Mouse (Mus musculus) limb, embryonic 13.5 days (tissue): ENCODE measurements at regions not wholly inside any gene's neighbourhood (a gene's known extent, or its start where the extent isn't known, plus 50 kb on each side); places are given as distances from the start of the nearest gene placed in this dataset.

Experiments used
- ATAC-seq: fragments of 200-750 bp; cut with Nextera tagmentation; 2 replicates; pipeline ENCODE4 v1.8.0; 2017; ENCODE audit warnings: low read depth, moderate number of reproducible peaks, moderate TSS enrichment; ENCODE audit not compliant: low FRiP score
- H3K27ac ChIP-seq: fragments of 300-500 bp; sonication (generic); 2 replicates; pipeline ENCODE4 v1.5.1; 2015; ENCODE audit warnings: inconsistent platforms, mild to moderate bottlenecking, moderate library complexity
- H3K27me3 ChIP-seq: fragments of 300-500 bp; sonication (generic); 2 replicates; pipeline ENCODE4 v1.6.1; 2015; ENCODE audit warnings: mild to moderate bottlenecking, inconsistent platforms
- H3K36me3 ChIP-seq: fragments of 300-500 bp; sonication (generic); 2 replicates; pipeline ENCODE4 v1.6.1; 2015; ENCODE audit warnings: inconsistent platforms, mild to moderate bottlenecking, moderate library complexity
- H3K4me1 ChIP-seq: fragments of 300-500 bp; sonication (generic); 2 replicates; pipeline ENCODE4 v1.6.1; 2015; ENCODE audit warnings: inconsistent platforms
- H3K4me2 ChIP-seq: fragments of 300-500 bp; sonication (generic); replicated peaks from 2 replicates; pipeline ENCODE4 v1.6.1; 2015; ENCODE audit warnings: inconsistent platforms, mild to moderate bottlenecking, moderate library complexity
- H3K4me3 ChIP-seq: fragments of 300-500 bp; sonication (generic); 2 replicates; pipeline ENCODE4 v1.5.1; 2015; ENCODE audit warnings: moderate library complexity, mild to moderate bottlenecking, inconsistent platforms
- H3K9ac ChIP-seq: fragments of 300-500 bp; sonication (generic); 2 replicates; pipeline ENCODE4 v1.6.1; 2015; ENCODE audit warnings: mild to moderate bottlenecking, inconsistent platforms
- H3K9me3 ChIP-seq: fragments of 300-500 bp; sonication (generic); 2 replicates; pipeline ENCODE4 v1.6.1; 2016; ENCODE audit warnings: inconsistent platforms
- WGBS: fragments of 180-500 bp; shearing (Covaris S2); methylation state at CpG from one replicate; pipeline ENCODE4 v1.1.7; 2015; 5-methylcytosine and 5-hydroxymethylcytosine counted together

DNA sequence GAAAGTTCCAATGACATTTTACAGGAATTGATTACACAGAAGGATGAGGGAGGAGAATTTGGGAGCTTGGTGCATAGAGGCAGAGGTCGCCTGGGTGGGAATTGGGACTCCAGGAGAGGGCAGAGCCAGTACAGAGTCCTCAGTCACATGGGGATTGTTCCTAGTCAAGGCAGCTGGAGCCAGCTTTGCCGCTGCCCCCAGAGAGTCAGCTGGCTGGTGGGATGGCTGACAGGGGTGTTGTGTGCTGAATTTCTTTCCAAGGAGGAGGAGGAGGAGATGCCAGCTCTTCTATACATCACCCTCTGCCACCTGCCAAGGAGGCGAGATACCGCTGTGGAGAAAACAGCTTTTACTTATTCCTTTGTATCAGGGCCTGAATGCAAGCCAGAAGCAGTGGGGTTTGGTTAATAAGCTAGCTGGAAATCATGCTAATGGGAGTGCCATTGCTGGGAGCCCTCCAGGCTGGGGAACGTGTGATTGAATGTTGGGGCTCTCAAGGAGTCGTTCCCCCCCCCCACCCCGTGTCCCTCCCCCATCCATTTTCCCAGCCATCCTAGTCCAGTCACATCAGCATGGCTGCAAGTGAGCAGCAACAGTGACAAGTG, 78.8 kb upstream of the Dlx2 start:
- H3K4me3 ChIP-seq = no peak overlapping the region
- no peak for ATAC-seq
- no peak overlapping the region for H3K27ac ChIP-seq
- H3K9ac ChIP-seq = no peak overlapping the region
- peaks cover 21% of the 10 kb centered on the region for H3K27me3 ChIP-seq
- WGBS = 66% methylated on average over 7 of the region's 7 CpGs
- H3K4me1 ChIP-seq = peaks cover 25% of the 10 kb centered on the region
- no peak overlapping the region for H3K4me2 ChIP-seq
- H3K9me3 ChIP-seq = no peaks in the 10 kb centered on the region; the same call in 1 of the 2 replicates
- H3K36me3 ChIP-seq = no peaks in the 10 kb centered on the region

DNA sequence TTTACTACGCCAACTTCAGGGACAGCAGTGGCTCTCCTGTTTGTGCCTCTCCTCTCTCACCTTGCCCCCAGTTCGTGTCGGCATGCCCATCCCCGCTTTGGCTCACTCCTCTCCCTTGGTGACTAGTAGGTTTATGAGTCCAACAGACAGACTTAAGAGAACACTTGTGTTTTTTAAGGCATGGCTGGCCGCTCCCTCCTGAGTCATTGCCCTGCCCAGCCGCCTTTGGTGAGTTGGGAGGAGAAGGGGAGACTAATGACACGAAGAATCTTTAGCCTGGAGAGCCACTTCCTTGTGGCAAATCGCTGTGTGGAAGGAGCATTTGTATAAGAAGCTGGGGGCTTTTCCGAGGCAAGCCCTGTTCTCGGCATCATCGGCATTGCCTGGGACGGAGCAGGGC, 79.8 kb upstream of the Dlx2 start:
- Histone ChIP-seq H3K27ac (no peak overlapping the region), H3K9me3 (no peaks in the 10 kb centered on the region), H3K4me1 (peaks cover 25% of the 10 kb centered on the region), H3K9ac (no peak overlapping the region), H3K27me3 (peaks cover 23% of the 10 kb centered on the region), H3K4me3 (no peak overlapping the region), H3K4me2 (no peak overlapping the region), H3K36me3 (no peaks in the 10 kb centered on the region)
- WGBS = 62% methylated on average over 12 of the region's 12 CpGs
- ATAC-seq = no peak

DNA sequence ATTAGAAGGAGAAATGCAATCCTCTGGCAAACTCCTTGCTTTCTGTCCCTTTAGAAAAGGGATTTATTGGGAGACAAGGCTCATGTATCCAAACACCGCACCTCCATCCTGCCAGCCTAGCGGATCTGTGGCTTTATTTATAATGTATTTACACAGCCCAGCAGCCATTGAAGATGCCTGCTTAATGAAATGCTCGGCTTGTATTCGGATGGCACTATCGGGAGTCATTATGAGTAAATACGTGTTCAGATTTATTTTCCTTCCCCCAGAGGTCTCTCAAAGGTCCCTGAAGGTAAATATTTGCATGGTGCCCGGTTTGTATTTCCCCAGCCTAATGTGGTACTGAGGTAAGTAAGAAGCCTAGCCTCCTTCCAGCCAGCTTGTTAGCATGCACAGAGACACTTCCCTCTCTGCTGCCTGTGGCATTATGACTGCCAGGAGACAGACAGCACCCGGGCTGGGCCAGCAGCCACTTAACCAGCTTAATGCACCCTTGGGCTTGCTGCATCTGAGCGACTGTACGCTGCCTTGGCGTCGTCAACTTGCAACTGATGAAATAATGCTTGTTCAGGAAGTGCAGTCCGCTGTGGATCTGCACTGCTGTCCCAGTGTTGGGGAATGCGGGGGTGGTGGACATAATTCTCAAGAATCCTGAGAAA, 80.7 kb upstream of the Dlx2 start:
- WGBS = 50% methylated on average over 14 of the region's 14 CpGs
- Histone ChIP-seq H3K36me3 (no peaks in the 10 kb centered on the region), H3K9ac (no peak overlapping the region), H3K4me2 (no peak overlapping the region), H3K4me1 (peaks cover 25% of the 10 kb centered on the region), H3K27me3 (peaks cover 23% of the 10 kb centered on the region), H3K27ac (no peak overlapping the region), H3K9me3 (no peaks in the 10 kb centered on the region), H3K4me3 (no peak overlapping the region)
- ATAC-seq = no peak

- Histone ChIP-seq H3K4me3 (peak overlapping the region; percentile 46), H3K9ac (0 out of 2 replicates have a peak overlapping the region, but pooled peaks have one; percentile 58), H3K4me1 (peaks cover 25% of the 10 kb centered on the region), H3K9me3 (no peaks in the 10 kb centered on the region), H3K27ac (no peak overlapping the region), H3K27me3 (peaks cover 23% of the 10 kb centered on the region), H3K36me3 (no peaks in the 10 kb centered on the region), H3K4me2 (peak overlapping the region; percentile 86)
- ATAC-seq = no peak
- 18% methylated on average over 7 of the region's 7 CpGs for WGBS
Observed at GRCm38 (mm10) chr2:71628821-71629220, 82.3 kb upstream of the Dlx2 start.

GRCm38 (mm10) chr2:71629301-71630142, 83.0 kb upstream of the Dlx2 start:
- peak overlapping the region; percentile 58 for H3K9ac ChIP-seq
- H3K27ac ChIP-seq = no peak overlapping the region
- no peaks in the 10 kb centered on the region for H3K36me3 ChIP-seq
- H3K4me2 ChIP-seq = peak overlapping the region; percentile 86
- no peaks in the 10 kb centered on the region for H3K9me3 ChIP-seq
- ATAC-seq = 0 out of 2 replicates have a peak, but pooled peaks have one; percentile 57
- H3K27me3 ChIP-seq = peaks cover 23% of the 10 kb centered on the region
- peaks cover 25% of the 10 kb centered on the region for H3K4me1 ChIP-seq
- WGBS = under 1% methylated on average over 43 of the region's 43 CpGs
- H3K4me3 ChIP-seq = peak overlapping the region; percentile 46

GRCm38 (mm10) chr2:71630143-71630463, 83.5 kb upstream of the Dlx2 start:
- no peak for ATAC-seq

DNA sequence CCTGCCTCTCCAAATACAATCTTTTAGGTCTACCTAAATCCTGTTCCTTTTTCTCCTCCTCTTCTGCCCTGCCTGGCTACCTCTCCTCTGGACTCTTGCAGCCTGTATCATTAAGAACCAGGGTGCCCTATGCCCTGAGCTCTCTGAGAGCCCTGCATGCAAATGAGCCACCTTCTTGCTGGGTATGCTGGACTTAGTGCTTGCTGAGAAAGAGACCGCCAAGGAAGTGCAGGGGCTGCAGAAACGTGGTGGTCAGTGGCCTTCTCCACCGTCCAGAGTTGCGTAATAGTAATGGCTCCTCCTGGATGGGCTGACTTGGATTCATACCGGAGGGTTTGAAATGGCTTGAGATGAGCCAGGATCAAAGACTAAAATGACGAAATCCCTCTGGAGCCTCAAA, 86.9 kb upstream of the Dlx2 start:
- Histone ChIP-seq H3K27me3 (peaks cover 12% of the 10 kb centered on the region), H3K27ac (no peak overlapping the region), H3K4me1 (peaks cover 17% of the 10 kb centered on the region), H3K36me3 (no peaks in the 10 kb centered on the region), H3K4me2 (no peak overlapping the region), H3K4me3 (no peak overlapping the region), H3K9ac (no peak overlapping the region), H3K9me3 (no peaks in the 10 kb centered on the region)
- 70% methylated on average over 6 of the region's 6 CpGs for WGBS
- ATAC-seq = no peak

More at GRCm38 (mm10) chr2:71630143-71630463, 83.5 kb upstream of the Dlx2 start:
- peak overlapping the region; percentile 46 for H3K4me3 ChIP-seq
- 12% methylated on average over 3 of the region's 3 CpGs for WGBS
- H3K9me3 ChIP-seq = no peaks in the 10 kb centered on the region
- H3K4me2 ChIP-seq = peak overlapping the region; percentile 86
- H3K4me1 ChIP-seq = peaks cover 25% of the 10 kb centered on the region
- peak overlapping the region; percentile 58; the same call in 1 of the 2 replicates for H3K9ac ChIP-seq
- H3K27ac ChIP-seq = no peak overlapping the region
- peaks cover 23% of the 10 kb centered on the region for H3K27me3 ChIP-seq
- no peaks in the 10 kb centered on the region for H3K36me3 ChIP-seq

DNA sequence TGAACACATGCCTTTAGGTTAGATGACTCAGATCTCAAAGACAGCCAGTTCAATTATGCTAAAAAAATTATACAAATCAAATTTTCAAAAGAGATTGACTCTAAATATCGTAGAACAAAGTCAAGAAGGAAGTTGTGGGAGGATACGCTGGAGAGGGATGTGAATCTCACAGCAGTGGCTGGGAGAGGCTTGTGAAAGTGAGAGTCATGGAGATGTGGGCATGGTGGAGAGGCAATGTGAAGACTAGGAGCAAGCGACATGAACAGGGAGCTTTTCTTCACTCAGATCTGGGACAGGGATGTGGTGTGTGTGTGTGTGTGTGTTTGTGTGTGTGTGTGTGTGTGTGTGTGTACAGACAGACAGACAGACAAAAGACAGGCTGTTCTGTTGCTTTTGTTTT, 87.9 kb upstream of the Dlx2 start:
- H3K27me3 ChIP-seq = peaks cover 8% of the 10 kb centered on the region
- 80% methylated on average over 3 of the region's 3 CpGs for WGBS
- no peak for ATAC-seq

GRCm38 (mm10) chr2:71636134-71636533, 89.6 kb upstream of the Dlx2 start:
- H3K36me3 ChIP-seq = no peaks in the 10 kb centered on the region
- no peak overlapping the region for H3K4me2 ChIP-seq
- peaks cover 4% of the 10 kb centered on the region; the same call in 1 of the 2 replicates for H3K9me3 ChIP-seq
- no peak overlapping the region for H3K27ac ChIP-seq
- H3K27me3 ChIP-seq = no peaks in the 10 kb centered on the region
- H3K4me3 ChIP-seq = no peak overlapping the region
- WGBS = 88% methylated on average over 4 of the region's 4 CpGs
- no peaks in the 10 kb centered on the region for H3K4me1 ChIP-seq
- no peak overlapping the region for H3K9ac ChIP-seq
- ATAC-seq = no peak

More for the DNA sequence above, 87.9 kb upstream of the Dlx2 start:
- Histone ChIP-seq H3K4me2 (no peak overlapping the region), H3K27ac (no peak overlapping the region), H3K9me3 (no peaks in the 10 kb centered on the region), H3K9ac (no peak overlapping the region), H3K36me3 (no peaks in the 10 kb centered on the region), H3K4me3 (no peak overlapping the region), H3K4me1 (peaks cover 7% of the 10 kb centered on the region)

- Histone ChIP-seq H3K36me3 (no peaks in the 10 kb centered on the region), H3K4me2 (no peak overlapping the region), H3K4me1 (no peaks in the 10 kb centered on the region), H3K4me3 (no peak overlapping the region), H3K9me3 (peaks cover 9% of the 10 kb centered on the region), H3K27me3 (no peaks in the 10 kb centered on the region), H3K27ac (no peak overlapping the region), H3K9ac (no peak overlapping the region)
- ATAC-seq = no peak
- WGBS = 88% methylated on average over 4 of the region's 4 CpGs
Observed at GRCm38 (mm10) chr2:71636590-71636989, 90.0 kb upstream of the Dlx2 start.

GRCm38 (mm10) chr2:71640251-71640650, 93.7 kb upstream of the Dlx2 start:
- no peaks in the 10 kb centered on the region for H3K27me3 ChIP-seq
- no peaks in the 10 kb centered on the region for H3K4me1 ChIP-seq
- no peak overlapping the region for H3K4me3 ChIP-seq
- no peak overlapping the region for H3K4me2 ChIP-seq
- H3K36me3 ChIP-seq = no peaks in the 10 kb centered on the region
- H3K9ac ChIP-seq = no peak overlapping the region
- ATAC-seq = no peak
- WGBS = 87% methylated on average over 5 of the region's 5 CpGs
- H3K9me3 ChIP-seq = peaks cover 11% of the 10 kb centered on the region
- no peak overlapping the region for H3K27ac ChIP-seq

GRCm38 (mm10) chr2:71644038-71644470, 97.5 kb upstream of the Dlx2 start:
- H3K9me3 ChIP-seq = peaks cover 11% of the 10 kb centered on the region
- H3K27me3 ChIP-seq = no peaks in the 10 kb centered on the region
- 47% methylated on average over 6 of the region's 6 CpGs for WGBS
- no peak overlapping the region for H3K9ac ChIP-seq
- 0 out of 2 replicates have a peak, but pooled peaks have one; percentile 28 for ATAC-seq
- no peak overlapping the region for H3K4me3 ChIP-seq
- H3K4me2 ChIP-seq = no peak overlapping the region
- no peak overlapping the region for H3K27ac ChIP-seq
- H3K4me1 ChIP-seq = peaks cover 6% of the 10 kb centered on the region; the same call in 1 of the 2 replicates
- no peaks in the 10 kb centered on the region for H3K36me3 ChIP-seq
